Mouse (Mus musculus) hindbrain, postnatal 0 days (tissue): Measurements from ENCODE around the gene Cdc42se1. TPM values are rescaled to one million over a fixed set of nuclear protein-coding genes. Genes with fewer than 3 reads are reported as not detected.

Experiments used
- ATAC-seq: fragments of 200-750 bp; cut with Nextera tagmentation; 2 replicates; pipeline ENCODE4 v1.8.0; 2017; ENCODE audit warnings: mild to moderate bottlenecking, moderate TSS enrichment, moderate library complexity
- DNase-seq: peaks from one replicate; pipeline ENCODE4 v3.0.0-alpha.2; 2015; ENCODE audit warnings: low spot score
- H3K27ac ChIP-seq: fragments of 300-500 bp; sonication (generic); 2 replicates; pipeline ENCODE4 v1.5.1; 2014; ENCODE audit warnings: mild to moderate bottlenecking
- H3K27me3 ChIP-seq: fragments of 300-500 bp; sonication (generic); 2 replicates; pipeline ENCODE4 v1.6.1; 2014; ENCODE audit warnings: low read length, mixed read lengths; ENCODE audit not compliant: insufficient read depth
- H3K36me3 ChIP-seq: fragments of 300-500 bp; sonication (generic); 2 replicates; pipeline ENCODE4 v1.6.1; 2014; ENCODE audit warnings: low read length, mixed read lengths; ENCODE audit not compliant: insufficient read depth
- H3K4me1 ChIP-seq: fragments of 300-500 bp; sonication (generic); 2 replicates; pipeline ENCODE4 v1.6.1; 2014; ENCODE audit warnings: antibody characterized with exemption, low read length, mixed read lengths; ENCODE audit not compliant: insufficient read depth
- H3K4me2 ChIP-seq: fragments of 300-500 bp; sonication (generic); 2 replicates; pipeline ENCODE4 v1.6.1; 2014; ENCODE audit warnings: low read depth, mild to moderate bottlenecking, low read length, moderate library complexity, mixed read lengths
- H3K4me3 ChIP-seq: fragments of 300-500 bp; sonication (generic); 2 replicates; pipeline ENCODE4 v1.5.1; 2014; ENCODE audit warnings: low read length
- H3K9ac ChIP-seq: fragments of 300-500 bp; sonication (generic); replicated peaks from 2 replicates; pipeline ENCODE4 v1.6.1; 2014; ENCODE audit warnings: mild to moderate bottlenecking, low read length, moderate library complexity, mixed read lengths
- H3K9me3 ChIP-seq: fragments of 300-500 bp; sonication (generic); 2 replicates; pipeline ENCODE4 v1.6.1; 2016; ENCODE audit warnings: low read length, mixed read lengths
- CTCF ChIP-seq: IDR thresholded peaks from 2 replicates; pipeline ENCODE4 v1.5.1; 2016; ENCODE audit warnings: antibody characterized with exemption, control low read depth, low read depth
- WGBS: fragments of 180-500 bp; shearing (Covaris S2); extraction: QIAGEN DNeasy Blood & Tissue Kit; methylation state at CpG from one replicate; pipeline ENCODE4 v1.1.7; 2014; 5-methylcytosine and 5-hydroxymethylcytosine counted together
- polyA plus RNA-seq: library from polyadenylated mRNA; unstranded; fragments of >200 nt; fragmentation: Nextera tagmentation; extraction: Ambion mirVana; gene quantifications from 2 replicates; pipeline ENCODE4 v1.2.1, GENCODE M21; 2015
- total RNA-seq: library from RNA; depleted of rRNA; stranded (reverse); fragments of >200 nt; gene quantifications from 2 replicates; pipeline ENCODE4 v1.2.3, GENCODE M21; 2014

Cdc42se1 gene
- total and polyA plus RNA-seq, 2 experiments from 2014 or later, result 54.0 to 60.4 TPM

- H3K4me2 ChIP-seq, result no peak overlapping the region
- H3K4me1 ChIP-seq, result no peaks in the 10 kb centered on the region
- DNase-seq, result no peak
- H3K27me3 ChIP-seq, result no peaks in the 10 kb centered on the region
- WGBS, result 79% methylated on average over 6 of the region's 6 CpGs
- H3K36me3 ChIP-seq, result 0 out of 2 replicates have a peak, but pooled peaks cover 3% of the 10 kb centered on the region
- no peaks in the 10 kb centered on the region for H3K9me3 ChIP-seq
- ATAC-seq, result no peak
- H3K27ac ChIP-seq, result no peak overlapping the region
- H3K4me3 ChIP-seq, result no peak overlapping the region
- TF ChIP-seq CTCF, result no peak
- H3K9ac ChIP-seq, result no peak overlapping the region
These were observed 46.6 kb downstream of the Cdc42se1 start for GRCm38 (mm10) chr3:95275161-95275560.

- DNase-seq (no peak), ATAC-seq (no peak)
- H3K36me3 ChIP-seq, result 0 out of 2 replicates have a peak, but pooled peaks cover 3% of the 10 kb centered on the region
- H3K27me3 ChIP-seq, result no peaks in the 10 kb centered on the region
- H3K27ac ChIP-seq, result no peak overlapping the region
- no peak for TF ChIP-seq CTCF
- no peaks in the 10 kb centered on the region for H3K9me3 ChIP-seq
- H3K9ac ChIP-seq, result no peak overlapping the region
- WGBS, result 84% methylated on average over 5 of the region's 5 CpGs
- no peaks in the 10 kb centered on the region for H3K4me1 ChIP-seq
- no peak overlapping the region for H3K4me3 ChIP-seq
- no peak overlapping the region for H3K4me2 ChIP-seq
These were observed 47.9 kb downstream of the Cdc42se1 start for GRCm38 (mm10) chr3:95276428-95276934.

DNA sequence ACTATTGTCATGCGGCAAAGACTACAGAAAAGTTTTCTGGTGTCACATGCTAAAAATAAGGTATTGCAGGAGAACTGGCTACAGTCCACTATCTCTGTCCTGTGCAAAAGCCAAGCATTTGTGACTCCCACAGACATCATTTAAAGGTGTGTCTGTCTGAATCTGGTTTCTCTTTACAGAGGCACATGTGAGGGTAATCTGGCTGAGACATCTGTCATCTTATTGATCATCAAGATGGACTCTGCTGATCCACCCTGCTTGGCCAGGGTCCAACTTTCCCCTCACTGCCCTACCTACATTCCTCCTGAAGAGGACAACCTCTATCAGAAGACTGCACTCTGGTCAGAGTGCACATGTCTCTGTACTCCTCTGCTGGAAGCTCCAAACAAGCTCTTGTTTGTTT lies 48.6 kb downstream of the Cdc42se1 start:
- Histone ChIP-seq H3K9ac (no peak overlapping the region), H3K4me2 (no peak overlapping the region), H3K9me3 (no peaks in the 10 kb centered on the region), H3K4me3 (no peak overlapping the region), H3K36me3 (0 out of 2 replicates have a peak, but pooled peaks cover 1% of the 10 kb centered on the region), H3K4me1 (no peaks in the 10 kb centered on the region), H3K27me3 (no peaks in the 10 kb centered on the region), H3K27ac (no peak overlapping the region)
- ATAC-seq (no peak), DNase-seq (no peak)
- WGBS, result 82% methylated on average over 1 of the region's 1 CpGs
- TF ChIP-seq CTCF, result no peak

- Histone ChIP-seq H3K27ac (peak overlapping the region; percentile 90), H3K9me3 (no peaks in the 10 kb centered on the region), H3K4me2 (peak overlapping the region; percentile 86), H3K36me3 (no peaks in the 10 kb centered on the region), H3K4me1 (peaks cover 6% of the 10 kb centered on the region; the same call in 1 of the 2 replicates), H3K27me3 (no peaks in the 10 kb centered on the region), H3K4me3 (peak overlapping the region; percentile 70), H3K9ac (peak overlapping the region; percentile 82)
- DNase-seq (peak; percentile 51), ATAC-seq (no peak)
- TF ChIP-seq CTCF, result no peak
- 22% methylated on average over 8 of the region's 8 CpGs for WGBS
These were observed 52.2 kb downstream of the Cdc42se1 start for GRCm38 (mm10) chr3:95280747-95281146.

GRCm38 (mm10) chr3:95281216-95282126 lies 52.9 kb downstream of the Cdc42se1 start, which contains the start of the genes Mindy1 and Prune1:
Mindy1 (plus strand) TSS chr3:95281345.
Prune1 (minus strand) TSS chr3:95282076.
- H3K36me3 ChIP-seq, result no peaks in the 10 kb centered on the region
- peak within 1 kb of the TSS; percentile 70 for H3K4me3 ChIP-seq
- peak; percentile 59 for TF ChIP-seq CTCF
- H3K9ac ChIP-seq, result peak within 1 kb of the TSS; percentile 82
- H3K9me3 ChIP-seq, result no peaks in the 10 kb centered on the region
- WGBS, result under 1% methylated on average over 53 of the region's 53 CpGs
- peak; percentile 99 for DNase-seq
- peak within 1 kb of the TSS; percentile 90 for H3K27ac ChIP-seq
- H3K4me2 ChIP-seq, result peak within 1 kb of the TSS; percentile 86
- peaks cover 6% of the 10 kb centered on the region; the same call in 1 of the 2 replicates for H3K4me1 ChIP-seq
- peak; percentile 92 for ATAC-seq
- no peaks in the 10 kb centered on the region for H3K27me3 ChIP-seq

- Histone ChIP-seq H3K4me2 (peak overlapping the region; percentile 86), H3K4me1 (peaks cover 6% of the 10 kb centered on the region; the same call in 1 of the 2 replicates), H3K9ac (peak overlapping the region; percentile 67), H3K27ac (peak overlapping the region; percentile 90), H3K9me3 (no peaks in the 10 kb centered on the region), H3K27me3 (no peaks in the 10 kb centered on the region), H3K36me3 (no peaks in the 10 kb centered on the region), H3K4me3 (peak overlapping the region; percentile 70)
- no peak for TF ChIP-seq CTCF
- ATAC-seq (peak; percentile 0; the same call in 1 of the 2 replicates), DNase-seq (peak; percentile 18)
- WGBS, result under 1% methylated on average over 11 of the region's 11 CpGs
These were observed 53.9 kb downstream of the Cdc42se1 start for GRCm38 (mm10) chr3:95282381-95282864.
